Mouse (Mus musculus) erythroid progenitor cell, adult 5-6 weeks (primary cell): Measurements from ENCODE around the gene Lcn9. TPM values are rescaled to one million over a fixed set of nuclear protein-coding genes. Genes with fewer than 3 reads are reported as not detected.
"Not testable (repeated sequence)": the region's sequence is repeated elsewhere in the genome, so short reads cannot be mapped to it uniquely, and the experiment has no call there.

Experiments
- ATAC-seq: replicated peaks from 2 replicates; pipeline ENCODE4 v1.8.0; 2016; ENCODE audit warnings: moderate number of reproducible peaks, mild to moderate bottlenecking, moderate TSS enrichment, inconsistent platforms; ENCODE audit not compliant: poor library complexity, low FRiP score, severe bottlenecking
- total RNA-seq, 2 experiments: library from RNA; stranded (forward) in 1 of 2; stranded (reverse) in 1 of 2; fragments of 150-400 nt in 1 of 2; fragments of 186-747, 209-891 nt in 1 of 2; gene quantifications; 2 replicates each; pipeline versions ENCODE4 v1.2.3 to v1.2.4; 2015 to 2017; ENCODE audit warnings: low replicate concordance in 2 of 2

Lcn9 gene
- not detected in 2 replicates for total RNA-seq (2015; ENCODE audit: low replicate concordance)
- not detected in 2 replicates for total RNA-seq (2017; ENCODE audit: low replicate concordance)

DNA sequence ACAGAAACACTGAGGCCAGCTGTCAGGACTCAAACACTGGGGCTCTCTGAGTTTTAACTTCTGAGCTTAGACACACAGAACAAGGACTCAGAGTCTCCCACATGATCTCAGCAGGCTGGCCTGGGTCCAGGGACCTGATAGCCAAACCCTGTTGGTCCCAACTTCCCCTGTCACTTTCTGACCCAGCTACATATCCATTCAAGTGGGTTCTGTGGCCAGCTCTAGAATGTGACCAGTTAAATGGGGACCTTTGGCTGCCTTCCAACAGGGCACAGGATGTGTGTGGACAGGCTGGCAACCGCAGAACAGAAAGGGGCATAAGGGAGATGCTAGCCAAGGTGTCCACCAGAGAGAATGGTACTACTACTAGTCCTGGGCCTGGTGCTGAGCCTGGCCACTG is at the start of gene Lcn9:
TSS of gene Lcn9 (plus strand) at position 348 of the 400 bp plus-strand sequence.
- no peak for ATAC-seq

DNA sequence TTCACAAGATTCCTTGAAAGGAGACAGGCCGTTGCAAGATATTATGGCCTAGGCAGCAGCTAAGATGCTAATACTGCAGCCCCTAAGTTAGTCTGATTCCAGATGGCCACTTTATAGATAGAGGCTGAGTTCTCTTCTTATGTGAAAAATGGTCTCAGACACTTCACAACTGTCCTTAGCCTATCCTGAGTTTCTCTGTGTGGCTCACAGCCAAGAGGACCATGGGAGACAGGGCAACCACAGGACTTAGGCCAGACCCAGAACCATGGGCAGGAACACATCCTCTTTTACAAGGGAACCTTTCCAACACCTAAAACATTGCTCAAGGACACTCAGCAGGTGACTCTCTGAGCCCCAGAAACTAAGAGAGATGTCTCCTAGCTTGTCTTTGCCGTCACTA is 49.4 kb upstream of the Lcn9 start:
- no peak for ATAC-seq

DNA sequence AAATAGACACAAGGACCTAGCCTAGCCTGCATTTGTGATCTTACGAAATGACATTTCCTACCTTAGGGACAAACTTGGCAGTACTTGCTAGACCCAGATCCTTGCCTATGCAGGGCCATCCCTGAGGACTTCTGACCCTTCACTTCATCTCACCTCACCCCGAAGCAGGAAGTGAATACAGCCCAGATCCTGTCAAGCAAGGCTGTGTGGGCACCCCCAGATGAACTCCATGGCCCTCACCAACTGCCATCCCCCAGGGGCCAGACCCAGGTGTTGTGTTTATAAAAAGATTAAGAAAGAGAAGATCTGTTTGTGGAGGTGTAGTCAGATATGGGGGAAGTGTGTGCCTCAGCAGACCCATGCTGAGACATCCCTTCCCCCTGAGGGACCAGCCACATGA is 48.3 kb upstream of the Lcn9 start:
- ATAC-seq, result no peak

DNA sequence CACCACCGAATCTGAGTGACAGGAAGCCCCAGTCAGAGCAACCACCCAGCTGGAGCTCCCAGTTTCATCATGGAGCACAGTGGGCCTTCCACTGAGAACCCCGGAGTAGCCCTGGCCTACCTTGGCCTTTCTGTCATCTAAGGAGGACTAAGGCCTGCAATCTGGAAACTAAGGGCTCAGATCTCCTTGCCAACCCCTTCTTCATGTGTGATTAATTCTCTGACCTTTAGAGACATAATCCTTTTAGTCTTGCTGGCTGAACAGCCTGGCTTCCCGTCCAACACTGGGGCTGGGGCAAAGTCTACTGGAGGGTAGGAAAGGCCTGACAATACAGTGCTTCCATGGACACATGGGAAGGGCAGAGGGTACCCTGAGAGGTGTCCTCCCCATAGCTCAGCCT is 47.0 kb upstream of the Lcn9 start:
- no peak for ATAC-seq

DNA sequence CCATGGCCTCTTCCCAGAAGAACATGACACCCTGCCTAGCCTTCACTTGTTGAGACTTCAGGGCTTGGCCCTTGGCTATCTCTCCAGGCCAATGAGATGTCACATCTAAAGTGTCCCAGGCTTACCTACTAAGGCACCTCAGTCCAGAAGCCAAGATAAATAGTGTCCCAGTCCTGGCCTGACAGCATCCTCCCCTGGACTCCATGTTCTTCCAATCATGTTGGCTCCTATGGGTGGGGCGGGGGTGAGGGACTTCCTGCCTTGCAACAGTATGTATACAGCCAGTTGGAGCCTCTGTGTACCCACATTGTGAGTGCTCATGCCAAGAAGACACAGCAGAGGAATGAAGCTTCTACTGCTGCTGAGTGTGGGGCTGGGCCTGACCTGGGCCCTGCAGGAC is 46.2 kb upstream of the Lcn9 start, which contains the start of gene Lcn11:
TSS of gene Lcn11 (plus strand) at position 301 of the 400 bp plus-strand sequence.
- ATAC-seq, result no peak

DNA sequence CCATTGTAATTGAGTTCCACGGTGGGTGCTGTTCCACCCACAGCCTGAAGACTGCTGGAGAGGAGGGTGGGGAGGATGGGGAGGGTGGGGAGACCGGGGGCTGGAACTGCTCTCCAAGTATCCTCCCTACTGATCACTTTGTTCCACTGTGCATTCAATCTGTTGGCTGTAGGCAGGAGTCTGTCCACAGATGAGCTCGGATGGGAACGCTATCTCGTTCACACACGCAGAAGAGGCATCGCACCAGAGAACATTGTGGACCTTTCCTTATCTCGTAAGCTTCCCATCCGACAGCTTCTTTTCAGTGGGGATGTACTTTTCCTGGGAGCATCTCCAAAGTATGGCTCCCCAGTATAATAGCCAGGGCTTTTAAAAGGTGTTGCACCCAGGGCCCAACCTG is 43.9 kb upstream of the Lcn9 start:
- no peak for ATAC-seq

DNA sequence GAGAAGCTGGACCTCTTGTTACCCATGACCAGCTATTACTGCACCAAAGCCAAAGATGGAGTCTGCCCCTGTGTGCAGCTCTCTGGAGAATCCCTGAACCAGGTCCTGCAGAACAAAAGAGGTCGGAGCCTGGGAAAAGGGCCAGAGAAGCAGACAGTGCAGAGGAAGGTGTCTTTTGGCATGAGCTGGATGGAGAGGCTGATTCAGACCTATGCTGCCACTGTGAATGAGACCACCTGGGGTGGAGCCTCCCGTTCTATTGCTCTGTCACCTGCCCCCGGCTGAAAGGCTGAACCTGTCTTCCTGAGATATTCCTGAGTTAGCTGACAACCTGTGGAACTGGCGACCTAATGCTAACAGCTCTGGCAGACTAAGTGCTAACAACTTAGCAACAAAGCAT is 42.0 kb upstream of the Lcn9 start:
- no peak for ATAC-seq

DNA sequence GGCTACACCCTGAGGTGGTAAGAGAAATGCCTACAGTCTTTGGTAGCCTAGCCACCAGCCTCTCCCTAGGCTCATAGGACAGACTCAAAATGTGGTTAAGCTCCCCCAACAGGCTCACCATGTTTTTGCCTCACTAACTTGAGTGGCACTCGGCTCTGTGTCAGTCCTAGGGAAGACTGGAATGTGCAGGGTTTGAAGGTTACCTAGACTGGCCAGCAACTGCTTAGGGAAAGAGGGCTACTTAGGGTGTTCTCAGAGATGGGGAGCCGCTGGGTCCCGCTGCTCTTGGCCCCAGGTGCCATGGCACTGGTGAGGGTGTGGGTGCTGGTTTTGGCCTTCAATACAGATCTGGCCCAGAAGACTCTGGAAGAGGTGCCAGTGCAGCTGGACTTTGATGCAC is 41.0 kb upstream of the Lcn9 start, which contains the start of gene Gm13539:
TSS of gene Gm13539 (plus strand) at position 301 of the 400 bp plus-strand sequence.
- no peak for ATAC-seq

DNA sequence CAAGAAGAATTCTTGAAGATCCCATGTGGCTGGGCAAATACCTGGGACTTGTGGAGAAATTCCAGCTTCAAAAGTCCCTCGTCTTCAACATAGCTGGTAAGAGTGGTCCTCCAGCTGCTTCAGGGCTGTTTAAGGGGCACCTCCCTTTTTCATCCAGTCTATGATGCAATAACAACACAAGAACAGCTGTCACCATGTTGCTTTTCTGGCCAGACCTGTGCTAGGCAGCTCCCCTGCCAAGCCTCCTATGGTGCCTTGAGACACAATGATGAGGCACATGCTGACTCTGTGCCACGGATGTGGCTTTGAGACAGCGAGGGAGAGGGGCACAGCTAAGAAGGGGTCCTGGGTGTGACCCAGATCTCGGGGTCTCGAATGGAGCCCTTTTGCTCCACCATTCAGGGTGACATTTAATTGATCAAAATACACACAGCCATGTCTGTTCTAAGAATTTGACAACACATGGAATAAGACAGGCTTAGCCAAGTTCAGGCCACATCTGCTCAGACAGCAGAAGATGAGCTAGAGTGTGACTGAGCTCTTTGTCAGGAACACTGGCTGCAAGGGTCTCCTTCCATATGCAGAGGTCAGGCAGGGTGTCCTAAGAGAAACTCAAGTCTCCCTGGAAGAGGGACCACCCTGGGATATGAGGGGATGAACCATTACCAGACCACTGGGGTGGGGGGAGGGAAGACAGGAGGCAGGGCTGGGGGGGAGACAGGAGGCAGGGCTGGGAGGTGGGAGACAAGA is 37.2 kb upstream of the Lcn9 start:
- ATAC-seq, result no peak

DNA sequence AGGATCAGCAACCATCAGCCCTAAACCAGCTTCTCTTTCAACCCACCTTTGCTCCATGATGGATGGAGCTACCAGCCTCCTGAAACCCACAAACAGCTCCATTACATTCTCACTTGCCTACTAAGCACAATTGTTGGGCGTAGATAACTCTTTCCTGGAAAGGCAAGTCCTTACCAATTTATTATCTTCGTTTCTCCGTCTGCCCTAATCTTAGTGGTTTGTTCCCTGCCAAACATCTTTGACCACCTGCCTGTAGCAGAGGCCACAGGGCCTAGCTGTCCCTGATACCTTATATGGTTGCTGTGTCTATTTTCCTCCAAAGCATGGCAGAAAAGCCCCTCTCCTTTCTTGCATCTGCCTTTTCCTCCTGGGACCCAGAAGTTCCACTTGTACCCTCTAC is 33.9 kb upstream of the Lcn9 start:
- no peak for ATAC-seq

DNA sequence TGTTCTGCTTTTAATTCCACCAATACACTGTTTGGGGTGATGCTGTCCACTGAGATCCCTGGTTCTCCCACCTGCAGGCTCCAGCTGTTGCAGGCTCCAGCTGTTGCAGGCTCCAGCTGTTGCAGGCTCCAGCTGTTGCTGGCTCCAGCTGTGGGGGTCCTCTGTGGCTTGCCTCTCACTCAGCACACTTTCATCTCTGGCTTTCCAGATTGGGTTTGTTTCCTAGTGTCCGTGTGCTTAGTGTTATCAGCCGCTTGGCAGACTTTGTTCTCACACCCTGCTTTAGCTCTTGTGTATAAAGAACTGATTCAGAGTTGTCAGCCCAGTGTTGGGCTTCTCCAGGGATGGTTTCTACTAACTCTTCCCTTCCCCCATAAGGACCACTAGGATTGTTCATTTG is 25.3 kb upstream of the Lcn9 start:
- ATAC-seq, result no peak

DNA sequence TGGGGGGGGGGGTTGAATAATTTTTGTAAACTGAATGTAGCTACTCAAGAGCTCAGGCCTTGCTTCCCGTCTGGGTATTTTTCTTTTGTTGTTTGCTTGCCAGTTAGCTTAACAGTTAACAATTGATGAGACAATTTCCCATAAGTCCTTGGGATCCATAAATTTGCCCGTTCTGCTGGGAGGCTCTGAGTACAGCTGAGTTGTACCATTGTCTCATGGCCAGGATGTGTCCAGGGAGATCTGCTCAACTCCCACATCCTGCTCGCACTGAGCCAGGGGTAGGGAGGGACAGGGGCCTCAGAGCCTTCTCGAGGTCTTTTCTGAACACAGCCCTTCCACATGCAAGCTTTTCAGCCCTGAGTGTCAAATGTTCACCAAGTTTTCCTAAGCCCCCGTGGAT is 24.9 kb upstream of the Lcn9 start:
- ATAC-seq, result no peak

DNA sequence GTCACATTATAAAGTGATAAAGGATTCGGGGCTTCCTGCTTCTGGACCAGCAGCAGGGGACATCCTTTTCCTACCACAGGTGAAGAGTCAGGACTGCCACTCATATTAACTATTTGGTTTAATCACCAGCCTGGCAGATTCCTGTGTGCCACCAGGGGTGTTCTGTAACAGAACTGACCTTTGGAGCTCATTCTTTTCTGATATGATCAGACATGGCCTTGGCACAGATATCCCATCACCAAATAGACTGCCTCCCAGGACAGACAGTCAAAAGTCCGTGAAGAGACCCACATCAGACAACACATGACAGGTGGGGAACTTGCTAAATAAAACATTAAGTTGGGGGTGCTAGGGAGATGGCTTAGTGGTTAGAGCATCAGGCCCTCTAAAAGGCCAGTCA is 11.2 kb upstream of the Lcn9 start:
- ATAC-seq, result no peak

DNA sequence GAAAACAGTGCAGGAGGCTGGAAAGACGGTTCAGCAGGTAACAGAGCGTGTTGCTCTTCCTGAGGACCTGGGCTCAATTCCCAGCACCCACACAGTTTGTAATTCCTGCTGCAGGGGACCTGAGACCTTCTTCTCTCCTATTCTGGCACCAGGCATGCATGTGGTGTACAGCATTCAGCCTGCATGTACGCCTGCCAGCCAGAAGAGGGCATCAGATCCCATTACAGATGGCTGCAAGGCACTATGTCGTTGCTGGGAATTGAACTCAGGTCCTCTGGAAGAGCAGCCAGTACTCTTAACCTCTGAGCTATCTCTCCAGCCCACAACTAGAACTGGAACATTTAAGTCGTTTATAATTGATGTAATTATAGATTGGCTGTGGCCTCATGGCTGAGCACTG is 9.6 kb upstream of the Lcn9 start:
- ATAC-seq, result no peak

DNA sequence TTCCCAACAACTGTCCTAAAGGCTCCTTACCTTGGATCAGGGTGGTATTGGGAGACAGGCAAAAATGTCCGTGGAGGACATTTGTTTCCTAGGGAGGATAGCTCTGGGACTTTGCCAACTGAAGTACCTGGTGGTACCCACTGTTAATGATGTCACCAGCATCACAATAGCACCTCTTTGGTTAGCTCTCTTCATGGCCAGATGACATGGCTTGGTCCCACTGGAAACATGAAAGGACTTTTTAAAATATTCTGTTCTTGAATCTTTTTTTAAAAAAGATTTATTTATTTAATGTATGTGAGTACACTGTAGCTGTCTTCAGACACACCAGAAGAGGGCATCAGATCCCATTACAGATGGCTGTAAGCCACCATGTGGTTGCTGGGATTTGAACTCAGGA is 7.2 kb upstream of the Lcn9 start, which contains the start of gene Glt6d1:
TSS of gene Glt6d1 (minus strand) at position 101 of the 400 bp plus-strand sequence.
- not testable (repeated sequence) for ATAC-seq

DNA sequence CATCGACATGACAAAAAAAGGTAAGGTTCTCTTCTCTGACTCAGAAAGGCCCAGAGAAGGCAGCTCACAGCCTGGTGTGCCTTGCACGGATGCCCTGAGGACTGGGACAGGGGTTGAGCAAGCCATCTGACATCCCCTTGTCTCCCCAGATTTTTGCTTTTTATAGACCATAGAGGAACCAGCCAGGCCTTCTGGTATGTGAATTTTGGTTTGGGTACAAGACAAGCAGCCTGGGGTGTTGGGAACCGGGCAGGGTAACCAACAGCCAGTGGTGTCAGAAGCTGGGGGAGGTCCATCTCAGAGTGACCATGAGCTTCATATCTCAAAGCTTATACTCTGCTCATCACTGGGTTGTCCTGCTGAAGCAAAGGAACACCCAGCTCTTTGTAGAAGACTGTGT is 1.8 kb downstream of the Lcn9 start:
- ATAC-seq, result no peak

DNA sequence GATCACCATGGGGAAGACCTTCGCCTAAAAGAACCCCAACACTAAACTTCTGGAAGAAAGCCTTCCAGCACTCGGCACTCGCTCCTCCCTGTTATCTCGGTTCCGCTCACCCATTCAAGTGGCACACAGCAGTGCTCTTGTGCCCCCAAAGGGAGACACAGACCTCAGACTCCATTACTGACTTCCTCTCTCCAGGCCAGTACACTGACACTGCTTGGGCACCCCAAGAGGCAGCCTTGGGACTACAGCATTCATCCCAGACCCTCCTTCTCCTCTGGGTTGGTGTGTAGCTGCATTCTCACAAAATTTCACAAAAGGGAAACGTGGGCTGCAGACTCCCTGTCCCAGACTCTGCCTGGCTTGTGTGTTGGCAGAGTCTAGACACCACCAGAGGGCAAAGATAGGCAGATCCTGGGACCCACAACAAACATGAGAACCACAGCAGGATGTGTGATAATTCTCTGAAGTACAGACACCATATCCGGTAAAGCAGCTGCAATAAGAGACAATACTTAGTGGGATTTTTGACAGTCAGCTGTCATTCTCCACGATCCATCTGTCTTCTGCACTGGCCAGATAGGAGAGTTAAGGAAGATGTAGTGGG is 5.5 kb downstream of the Lcn9 start:
- ATAC-seq, result no peak

DNA sequence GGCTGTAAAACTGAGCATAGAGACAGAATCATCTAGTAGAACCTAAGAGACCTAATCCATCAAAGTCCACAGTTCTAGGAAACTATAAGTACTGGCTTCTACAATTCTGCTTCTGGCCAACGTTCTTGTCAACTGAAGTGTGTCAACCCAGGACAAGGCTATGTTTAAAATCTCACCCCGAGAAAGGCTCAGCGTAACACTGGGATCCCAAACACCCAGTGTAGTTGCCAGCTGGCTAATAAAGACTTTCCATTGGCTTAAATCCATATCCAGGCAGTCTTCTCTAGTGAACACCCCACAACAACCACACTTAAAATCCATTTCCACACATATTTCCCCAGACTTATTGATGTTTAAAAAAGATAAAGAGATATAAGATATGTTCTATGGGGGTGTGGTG is 7.8 kb downstream of the Lcn9 start:
- ATAC-seq, result no peak

DNA sequence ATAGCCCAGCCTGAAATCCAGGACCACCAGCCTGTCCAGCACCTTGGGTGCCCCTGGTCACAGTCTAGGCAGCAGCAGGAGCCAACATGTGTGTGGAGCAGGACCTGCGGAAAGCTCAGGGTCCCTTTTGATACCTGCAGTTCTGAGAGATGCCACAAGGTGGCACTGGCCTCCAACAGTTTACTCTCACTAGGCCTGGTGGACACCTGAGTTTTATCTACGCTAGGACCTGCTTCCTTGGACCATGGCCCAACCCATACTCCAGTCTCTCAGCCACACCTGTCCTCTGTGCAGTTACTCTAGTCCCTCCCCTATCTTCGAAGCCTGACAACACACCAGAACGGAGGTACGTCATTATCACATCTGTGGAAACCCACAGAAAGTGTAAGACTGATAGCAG is 13.3 kb downstream of the Lcn9 start:
- ATAC-seq, result peak; percentile 70; the same call in 1 of the 2 replicates

DNA sequence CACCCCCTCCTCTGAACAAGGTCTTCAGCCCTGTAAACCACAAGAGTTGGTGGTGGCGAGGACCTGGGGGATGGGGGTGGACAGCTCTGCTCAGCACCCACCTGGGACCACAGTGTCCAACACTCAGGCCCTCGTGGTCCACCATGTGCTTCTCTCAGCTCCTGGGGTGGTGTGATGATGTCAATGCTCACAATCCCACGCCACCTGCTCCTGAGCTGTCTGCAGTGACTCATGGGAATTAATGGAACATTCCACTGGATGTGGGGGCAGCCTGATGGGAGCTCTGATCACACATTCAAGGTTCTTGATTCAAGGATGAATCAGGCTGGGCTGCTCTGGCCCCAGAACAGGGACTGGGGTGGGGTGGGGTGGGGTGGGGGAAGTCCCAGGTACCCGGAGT is 19.2 kb downstream of the Lcn9 start:
- no peak for ATAC-seq

DNA sequence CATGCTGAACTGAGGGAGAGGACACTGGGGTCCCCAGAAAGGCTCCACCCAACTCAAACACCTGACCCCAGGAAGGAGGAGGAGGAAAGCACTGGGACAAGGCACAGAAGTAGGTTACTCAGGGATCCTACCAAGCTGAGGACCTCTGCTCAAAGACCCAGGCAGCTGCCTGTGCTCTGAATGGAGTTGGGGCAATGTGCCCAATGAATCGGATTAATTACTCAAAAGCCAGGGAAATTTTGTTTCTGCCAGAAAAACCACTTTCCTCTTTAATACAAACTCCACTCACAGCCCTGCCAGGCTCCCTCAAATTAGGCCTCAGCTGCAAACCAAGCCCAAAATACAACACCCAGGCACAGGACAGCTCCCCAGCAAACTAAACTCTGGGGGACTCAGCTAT is 19.8 kb downstream of the Lcn9 start:
- no peak for ATAC-seq
